Mouse (Mus musculus) CH12.LX (cell line): ENCODE results near the gene Kcnd3. TPM values are rescaled to one million over a fixed set of nuclear protein-coding genes. Genes with fewer than 3 reads are reported as not detected.

Experiments used
- DNase-seq: peaks from one replicate; pipeline ENCODE4 v3.0.0-alpha.2; 2013; ENCODE audit errors: extremely low read depth
- H3K27ac ChIP-seq: 2 replicates; pipeline ENCODE4 v1.5.1; 2012; ENCODE audit warnings: low read depth, mild to moderate bottlenecking, control low read depth, moderate library complexity; ENCODE audit not compliant: insufficient read depth
- H3K27me3 ChIP-seq: replicated peaks from 2 replicates; pipeline ENCODE3; 2012; ENCODE audit warnings: inconsistent platforms
- H3K36me3 ChIP-seq, 2 experiments: replicated peaks in 1 of 2; 2 replicates each; pipeline versions ENCODE3 to v1.6.1; 2012; ENCODE audit warnings: inconsistent platforms in 1 of 2, low read length in 1 of 2, mild to moderate bottlenecking in 1 of 2, mixed read lengths in 1 of 2, moderate library complexity in 1 of 2; ENCODE audit not compliant: control insufficient read depth in 1 of 2, insufficient read depth in 1 of 2
- H3K4me1 ChIP-seq, 2 experiments: 2 replicates each; pipeline ENCODE4 v1.6.1; 2012; ENCODE audit warnings: inconsistent platforms in 1 of 2, moderate library complexity in 1 of 2; ENCODE audit not compliant: insufficient read depth in 2 of 2, control insufficient read depth in 1 of 2
- H3K4me2 ChIP-seq: 2 replicates; pipeline ENCODE4 v1.6.1; 2012; ENCODE audit warnings: low read depth, mild to moderate bottlenecking, control low read depth; ENCODE audit not compliant: poor library complexity, insufficient read depth, severe bottlenecking
- H3K4me3 ChIP-seq, 3 experiments: fragments of 150-350 bp in 1 of 3; sonication (generic) in 1 of 3; replicated peaks in 1 of 3; 2 replicates each; pipeline versions ENCODE3 to v1.5.1; 2011 to 2012; ENCODE audit warnings: low read depth in 2 of 3, low read length in 2 of 3, mild to moderate bottlenecking in 2 of 3, moderate library complexity in 2 of 3, control low read depth in 1 of 3, improper control_type of control experiment in 1 of 3, inconsistent platforms in 1 of 3, mixed read lengths in 1 of 3; ENCODE audit not compliant: poor library complexity in 1 of 3
- H3K79me2 ChIP-seq: replicated peaks from 2 replicates; pipeline ENCODE4 v1.6.1; 2012; ENCODE audit warnings: mild to moderate bottlenecking, moderate library complexity; ENCODE audit not compliant: control insufficient read depth, poor library complexity, insufficient read depth, severe bottlenecking; ENCODE audit errors: extremely low read depth
- H3K9ac ChIP-seq: 2 replicates; pipeline ENCODE4 v1.6.1; 2012; ENCODE audit warnings: low read depth, mild to moderate bottlenecking, control low read depth, moderate library complexity; ENCODE audit not compliant: insufficient read depth
- H3K9me3 ChIP-seq: replicated peaks from 2 replicates; pipeline ENCODE3; 2012; ENCODE audit warnings: low read length, inconsistent platforms, mixed read lengths
- BHLHE40 ChIP-seq: IDR thresholded peaks from 2 replicates; pipeline ENCODE4 v1.6.1; 2011; ENCODE audit warnings: mild to moderate bottlenecking, low read depth, low read length, improper control_type of control experiment
- CTCF ChIP-seq, 2 experiments: IDR thresholded peaks in 1 of 2; conservative IDR thresholded peaks in 1 of 2; 2 replicates each; pipeline ENCODE4 v1.5.1; 2011 to 2012; ENCODE audit warnings: low read depth in 2 of 2, low read length in 2 of 2, improper control_type of control experiment in 1 of 2, inconsistent platforms in 1 of 2, mild to moderate bottlenecking in 1 of 2, moderate library complexity in 1 of 2
- E2F4 ChIP-seq: IDR thresholded peaks from 2 replicates; pipeline ENCODE4 v1.6.1; 2011; ENCODE audit warnings: low read depth, low read length, improper control_type of control experiment; ENCODE audit not compliant: insufficient replicate concordance
- ELF1 ChIP-seq: IDR thresholded peaks from 2 replicates; pipeline ENCODE4 v1.6.1; 2014; ENCODE audit warnings: low read depth, mild to moderate bottlenecking, inconsistent platforms, low read length, improper control_type of control experiment
- ETS1 ChIP-seq: conservative IDR thresholded peaks from 2 replicates; pipeline ENCODE4 v1.6.1; 2012; ENCODE audit warnings: low read depth, mild to moderate bottlenecking, inconsistent platforms, low read length, improper control_type of control experiment, moderate library complexity
- HCFC1 ChIP-seq: IDR thresholded peaks from 2 replicates; pipeline ENCODE4 v1.6.1; 2012; ENCODE audit warnings: low read depth, mild to moderate bottlenecking, inconsistent platforms, low read length, improper control_type of control experiment
- JUND ChIP-seq: conservative IDR thresholded peaks from 2 replicates; pipeline ENCODE4 v1.6.1; 2011; ENCODE audit warnings: low read depth, low read length, improper control_type of control experiment
- KAT2A ChIP-seq: IDR thresholded peaks from 2 replicates; pipeline ENCODE4 v1.6.1; 2012; ENCODE audit warnings: low read length, improper control_type of control experiment, inconsistent platforms; ENCODE audit not compliant: insufficient replicate concordance
- MAFK ChIP-seq: IDR thresholded peaks from 2 replicates; pipeline ENCODE4 v1.6.1; 2011; ENCODE audit warnings: low read length, improper control_type of control experiment; ENCODE audit not compliant: insufficient replicate concordance
- MEF2A ChIP-seq: IDR thresholded peaks from 2 replicates; pipeline ENCODE4 v1.6.1; 2014; ENCODE audit warnings: low read depth, mild to moderate bottlenecking, inconsistent platforms, low read length, improper control_type of control experiment, borderline replicate concordance
- MXI1 ChIP-seq: IDR thresholded peaks from 2 replicates; pipeline ENCODE4 v1.6.1; 2011; ENCODE audit warnings: mild to moderate bottlenecking, low read depth, low read length, improper control_type of control experiment
- MYC ChIP-seq: IDR thresholded peaks from 2 replicates; pipeline ENCODE4 v1.6.1; 2011; ENCODE audit warnings: low read depth, mild to moderate bottlenecking, improper control_type of control experiment, low read length
- NELFE ChIP-seq: IDR thresholded peaks from 2 replicates; pipeline ENCODE4 v1.6.1; 2011; ENCODE audit warnings: low read depth, low read length, improper control_type of control experiment
- NRF1 ChIP-seq: IDR thresholded peaks from 2 replicates; pipeline ENCODE4 v1.6.1; 2014; ENCODE audit warnings: low read depth, mild to moderate bottlenecking, inconsistent platforms, low read length, improper control_type of control experiment, moderate library complexity
- PAX5 ChIP-seq: IDR thresholded peaks from 2 replicates; pipeline ENCODE4 v1.6.1; 2012; ENCODE audit warnings: low read length, inconsistent platforms, mixed read lengths
- POLR2A ChIP-seq: IDR thresholded peaks from 2 replicates; pipeline ENCODE4 v1.6.1; 2011; ENCODE audit warnings: low read depth, mild to moderate bottlenecking, improper control_type of control experiment, low read length
- POLR2AphosphoS2 ChIP-seq: IDR thresholded peaks from 2 replicates; pipeline ENCODE4 v1.6.1; 2011; ENCODE audit warnings: low read depth, low read length, improper control_type of control experiment
- RCOR1 ChIP-seq: conservative IDR thresholded peaks from 2 replicates; pipeline ENCODE4 v1.6.1; 2012; ENCODE audit warnings: low read depth, mild to moderate bottlenecking, inconsistent platforms, low read length, improper control_type of control experiment
- SIN3A ChIP-seq: IDR thresholded peaks from 2 replicates; pipeline ENCODE4 v1.6.1; 2012; ENCODE audit warnings: low read length, improper control_type of control experiment, inconsistent platforms
- SMC3 ChIP-seq: IDR thresholded peaks from 2 replicates; pipeline ENCODE4 v1.6.1; 2011; ENCODE audit warnings: low read depth, low read length, improper control_type of control experiment
- UBTF ChIP-seq: IDR thresholded peaks from 2 replicates; pipeline ENCODE4 v1.6.1; 2012; ENCODE audit warnings: low read depth, mild to moderate bottlenecking, inconsistent platforms, low read length, improper control_type of control experiment, moderate library complexity
- USF1 ChIP-seq: IDR thresholded peaks from 2 replicates; pipeline ENCODE4 v1.6.1; 2014; ENCODE audit warnings: low read depth, mild to moderate bottlenecking, inconsistent platforms, low read length, improper control_type of control experiment
- ZC3H11A ChIP-seq: IDR thresholded peaks from 2 replicates; pipeline ENCODE4 v1.6.1; 2012; ENCODE audit warnings: low read depth, mild to moderate bottlenecking, inconsistent platforms, low read length, improper control_type of control experiment
- ZKSCAN1 ChIP-seq: IDR thresholded peaks from 2 replicates; pipeline ENCODE4 v1.6.1; 2012; ENCODE audit warnings: low read depth, inconsistent platforms, low read length, improper control_type of control experiment, borderline replicate concordance
- ZMIZ1 ChIP-seq: IDR thresholded peaks from 2 replicates; pipeline ENCODE4 v1.6.1; 2012; ENCODE audit warnings: low read depth, mild to moderate bottlenecking, inconsistent platforms, low read length, improper control_type of control experiment
- ZNF384 ChIP-seq: IDR thresholded peaks from 2 replicates; pipeline ENCODE4 v1.6.1; 2012; ENCODE audit warnings: low read depth, low read length, improper control_type of control experiment, inconsistent platforms
- dilution Hi-C: fragments of 300-500 bp; cut with MboI; formaldehyde crosslinking; loops from 2 replicates; pipeline ENCODE4 v1.14.3; 2020; ENCODE audit warnings: low sequenced_read_pairs; ENCODE audit not compliant: extremely low pct_unique_long_range_greater_than_20kb, extremely low pct_ligation_motif_present
- in situ Hi-C: fragments of 300-500 bp; cut with MboI; formaldehyde crosslinking; loops from 3 replicates; pipeline ENCODE4 v1.14.3; 2019; ENCODE audit warnings: low sequenced_read_pairs, low pct_ligation_motif_present, low pct_unique_long_range_greater_than_20kb, mixed read lengths
- polyA plus RNA-seq: library from polyadenylated mRNA; unstranded; fragments of >175 nt; gene quantifications from 2 replicates; pipeline ENCODE4 v1.2.1, GENCODE M21; 2012; ENCODE audit warnings: low read depth; ENCODE audit not compliant: insufficient read length
- total RNA-seq, 2 experiments: library from RNA; depleted of rRNA; stranded (reverse); fragments of 300-350 nt in 1 of 2; fragments of >200 nt in 1 of 2; gene quantifications; 2 replicates each; pipeline ENCODE4 v1.2.3; 2012 to 2014

Gene Kcnd3
- total and polyA plus RNA-seq, 3 experiments, result not detected

DNA sequence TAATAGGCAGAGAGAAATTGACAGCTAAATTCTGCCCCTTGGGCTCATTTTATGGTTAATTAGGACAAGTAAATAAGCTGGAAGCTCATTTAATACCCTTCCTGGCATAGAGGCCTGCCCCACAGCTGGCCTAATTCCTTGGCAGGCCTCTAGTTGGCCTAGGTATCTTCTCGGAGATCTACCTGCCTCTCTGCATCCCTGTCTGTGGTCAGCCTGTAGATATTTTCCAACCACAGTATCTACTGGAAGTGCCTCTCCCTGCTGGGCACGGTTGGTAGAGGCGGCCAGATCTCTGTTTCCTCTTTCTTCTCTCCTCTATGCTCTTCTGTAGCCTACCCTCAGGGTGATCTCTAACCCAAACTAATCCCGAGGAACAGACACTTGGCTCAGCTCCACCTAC lies 267.8 kb downstream of the Kcnd3 start:
- Histone ChIP-seq H3K4me2 (no peak overlapping the region), H3K9ac (no peak overlapping the region), H3K9me3 (no peaks in the 10 kb centered on the region), H3K36me3 (peaks cover 14 to 33% of the 10 kb centered on the region in 2 experiments), H3K27me3 (no peaks in the 10 kb centered on the region), H3K79me2 (no peaks in the 10 kb centered on the region), H3K4me3 (no peak overlapping the region), H3K4me1 (peaks cover 4 to 45% of the 10 kb centered on the region in 2 experiments; a peak in 3 of 4 replicates), H3K27ac (no peak overlapping the region)
- no peak for DNase-seq
- dilution Hi-C loops (no loop called here), in situ Hi-C loops (loop anchor here (5.0 kb wide), 1 partner anchor 33 kb away; the partner anchor contains the start of gene Ddx20)
- TF ChIP-seq SMC3 (no peak), SIN3A (no peak), MEF2A (no peak), NRF1 (no peak), NELFE (no peak), MYC (no peak), E2F4 (no peak), ZNF384 (no peak), MAFK (no peak), ZC3H11A (no peak), KAT2A (no peak), BHLHE40 (no peak), ETS1 (no peak), ELF1 (no peak)

DNA sequence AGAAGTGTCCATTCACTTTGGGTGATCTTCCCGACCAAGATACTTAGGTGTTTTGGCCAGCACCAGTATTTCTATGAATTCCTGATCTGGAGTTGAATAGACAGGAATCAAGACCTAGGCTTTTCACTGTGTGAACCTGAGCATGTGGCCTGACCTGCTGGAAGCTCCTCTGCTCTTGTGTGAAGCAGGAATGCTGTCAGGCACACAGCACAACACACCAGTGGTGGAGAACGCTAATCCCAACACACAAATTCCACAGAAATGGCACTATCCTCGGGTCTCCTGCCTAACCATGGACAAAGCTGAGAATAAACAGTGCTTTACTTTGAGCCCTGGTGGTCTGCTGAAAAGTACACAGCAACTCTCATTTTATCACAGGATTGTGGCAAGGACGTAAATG lies 268.4 kb downstream of the Kcnd3 start:
- no peak for DNase-seq
- dilution Hi-C loops, result no loop called here
- in situ Hi-C loops, result loop anchor here (5.0 kb wide), 1 partner anchor 33 kb away; the partner anchor contains the start of gene Ddx20
- Histone ChIP-seq H3K9ac (no peak overlapping the region), H3K27ac (no peak overlapping the region), H3K4me2 (no peak overlapping the region), H3K79me2 (no peaks in the 10 kb centered on the region), H3K27me3 (no peaks in the 10 kb centered on the region), H3K4me3 (no peak overlapping the region), H3K9me3 (no peaks in the 10 kb centered on the region), H3K4me1 (peaks cover 4 to 45% of the 10 kb centered on the region in 2 experiments; a peak in 3 of 4 replicates), H3K36me3 (peaks cover 17 to 38% of the 10 kb centered on the region in 2 experiments)
- TF ChIP-seq CTCF (conservative IDR thresholded peaks at IDR 0.05 in 1 of 2, IDR thresholded peaks at IDR 0.05 in 1 of 2; ENCODE audit: low read depth in 2 of 2, low read length in 2 of 2) (no peak), ZMIZ1 (no peak), SIN3A (no peak), MYC (no peak), E2F4 (no peak), MXI1 (no peak), JUND (no peak), UBTF (no peak), POLR2AphosphoS2 (no peak), USF1 (no peak), PAX5 (no peak), ZKSCAN1 (no peak), KAT2A (no peak), POLR2A (no peak), RCOR1 (no peak), HCFC1 (no peak), MAFK (no peak)
